Mouse (Mus musculus) forebrain, embryonic 10.5 days (tissue): Measurements from ENCODE around the gene Ggcx. TPM values are rescaled to one million over a fixed set of nuclear protein-coding genes. Genes with fewer than 3 reads are reported as not detected.

ENCODE experiments used
- DNase-seq: peaks from one replicate; pipeline ENCODE4 v3.0.0-alpha.2; 2017; ENCODE audit warnings: low spot score; ENCODE audit errors: extremely low spot score
- H3K27ac ChIP-seq: fragments of 300-500 bp; sonication (generic); 2 replicates; pipeline ENCODE4 v1.5.1; 2016; ENCODE audit warnings: mild to moderate bottlenecking
- H3K27me3 ChIP-seq: fragments of 300-500 bp; sonication (generic); 2 replicates; pipeline ENCODE4 v1.6.1; 2016; ENCODE audit warnings: mild to moderate bottlenecking; ENCODE audit not compliant: poor library complexity, severe bottlenecking
- H3K36me3 ChIP-seq: fragments of 300-500 bp; sonication (generic); replicated peaks from 2 replicates; pipeline ENCODE4 v1.6.1; 2016; ENCODE audit warnings: mild to moderate bottlenecking, moderate library complexity
- H3K4me1 ChIP-seq: fragments of 300-500 bp; sonication (generic); 2 replicates; pipeline ENCODE4 v1.6.1; 2016
- H3K4me3 ChIP-seq: fragments of 300-500 bp; sonication (generic); 2 replicates; pipeline ENCODE4 v1.5.1; 2016; ENCODE audit warnings: mild to moderate bottlenecking, moderate library complexity
- H3K9me3 ChIP-seq: fragments of 300-500 bp; sonication (generic); 2 replicates; pipeline ENCODE4 v1.6.1; 2016; ENCODE audit warnings: mild to moderate bottlenecking, moderate library complexity
- WGBS: fragments of 180-500 bp; shearing (Covaris S2); methylation state at CpG from one replicate; pipeline ENCODE4 v1.1.7; 2016; 5-methylcytosine and 5-hydroxymethylcytosine counted together
- polyA plus RNA-seq: library from polyadenylated mRNA; unstranded; fragments of >200 nt; fragmentation: Nextera tagmentation; extraction: Ambion mirVana; gene quantifications from 2 replicates; pipeline ENCODE4 v1.2.1, GENCODE M21; 2016

Gene Ggcx
- polyA plus RNA-seq, 1 experiment from 2014 or later = 16.8 TPM

DNA sequence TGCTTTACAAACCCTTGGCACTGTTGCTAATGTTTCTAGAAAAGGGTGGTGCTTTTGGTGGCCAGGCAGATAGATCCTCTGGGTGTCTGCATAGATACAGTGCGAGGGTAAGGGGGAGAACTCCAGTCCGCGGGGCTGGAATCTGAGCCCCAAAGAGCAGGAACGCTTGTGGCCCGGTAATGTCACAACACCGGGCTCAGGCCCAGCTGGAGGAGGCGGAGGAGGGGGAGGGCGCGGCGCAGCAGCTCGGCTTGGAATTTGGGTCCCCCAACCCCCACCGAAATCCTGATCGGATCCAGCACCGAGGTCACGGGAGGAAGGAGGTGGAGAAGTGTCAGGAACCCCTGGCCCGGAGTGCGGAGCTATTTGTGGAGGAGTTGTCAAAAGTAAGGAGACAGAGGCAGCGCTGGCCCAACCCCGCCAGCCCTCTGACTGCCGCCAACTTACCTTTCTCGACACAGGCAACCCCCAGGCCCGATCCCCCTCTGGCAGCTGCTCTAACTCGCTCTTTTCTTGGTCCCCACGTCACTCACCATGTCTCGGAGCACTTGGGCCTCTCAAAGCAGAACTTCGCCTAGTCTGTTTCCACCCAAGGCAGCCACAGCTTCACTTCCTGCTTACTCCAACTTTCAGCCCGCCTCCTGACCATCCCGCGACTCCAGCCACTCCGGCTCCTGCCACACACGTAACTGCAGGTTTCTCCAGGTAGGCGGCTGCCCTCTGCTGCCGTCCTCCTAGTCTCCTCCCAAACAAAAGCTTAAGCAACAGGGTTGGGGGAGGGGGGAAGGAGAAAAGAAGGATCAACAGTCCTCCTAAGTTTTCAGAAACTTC, 24.0 kb upstream of the Ggcx start, which contains the start of gene Vamp8:
Gene Vamp8, minus strand, starts transcription at position 763 of the 831 bp plus-strand sequence.
- Histone ChIP-seq H3K36me3 (peaks cover 2% of the 10 kb centered on the region), H3K27me3 (peaks cover 28% of the 10 kb centered on the region; the same call in 1 of the 2 replicates), H3K27ac (peak within 1 kb of the TSS; percentile 84), H3K4me1 (peaks cover 37% of the 10 kb centered on the region), H3K9me3 (no peaks in the 10 kb centered on the region), H3K4me3 (peak within 1 kb of the TSS; percentile 59)
- whole genome bisulfite sequencing = 2% methylated on average over 33 of the region's 33 CpGs
- DNase-seq = peak; percentile 57

GRCm38 (mm10) chr6:72390795-72391521, 23.1 kb upstream of the Ggcx start:
- H3K4me1 ChIP-seq = peaks cover 37% of the 10 kb centered on the region
- H3K27me3 ChIP-seq = peaks cover 28% of the 10 kb centered on the region; the same call in 1 of the 2 replicates
- DNase-seq = no peak
- peak overlapping the region; percentile 59 for H3K4me3 ChIP-seq
- no peaks in the 10 kb centered on the region for H3K9me3 ChIP-seq
- H3K36me3 ChIP-seq = no peaks in the 10 kb centered on the region
- H3K27ac ChIP-seq = peak overlapping the region; percentile 84
- WGBS = 12% methylated on average over 12 of the region's 12 CpGs

GRCm38 (mm10) chr6:72392341-72392740, 21.8 kb upstream of the Ggcx start:
- 83% methylated on average over 5 of the region's 5 CpGs for WGBS
- no peak for DNase-seq
- Histone ChIP-seq H3K27ac (no peak overlapping the region), H3K27me3 (peaks cover 28% of the 10 kb centered on the region; the same call in 1 of the 2 replicates), H3K4me3 (no peak overlapping the region), H3K36me3 (no peaks in the 10 kb centered on the region), H3K9me3 (no peaks in the 10 kb centered on the region), H3K4me1 (peaks cover 37% of the 10 kb centered on the region)

- no peak for DNase-seq
- H3K36me3 ChIP-seq = no peaks in the 10 kb centered on the region
- H3K27me3 ChIP-seq = no peaks in the 10 kb centered on the region
- no peaks in the 10 kb centered on the region for H3K4me1 ChIP-seq
- H3K9me3 ChIP-seq = no peaks in the 10 kb centered on the region
- H3K4me3 ChIP-seq = no peak overlapping the region
- 85% methylated on average over 10 of the region's 10 CpGs for WGBS
- H3K27ac ChIP-seq = no peak overlapping the region
Observed at GRCm38 (mm10) chr6:72396837-72397251, 17.3 kb upstream of the Ggcx start.

- DNase-seq = no peak
- Histone ChIP-seq H3K36me3 (no peaks in the 10 kb centered on the region), H3K27me3 (no peaks in the 10 kb centered on the region)
Observed at GRCm38 (mm10) chr6:72399967-72400366, 14.1 kb upstream of the Ggcx start.

GRCm38 (mm10) chr6:72401875-72402274, 12.2 kb upstream of the Ggcx start:
- Histone ChIP-seq H3K36me3 (no peaks in the 10 kb centered on the region), H3K9me3 (no peaks in the 10 kb centered on the region), H3K27ac (no peak overlapping the region), H3K4me3 (no peak overlapping the region), H3K4me1 (no peaks in the 10 kb centered on the region), H3K27me3 (no peaks in the 10 kb centered on the region)
- WGBS = 29% methylated on average over 7 of the region's 7 CpGs
- DNase-seq = peak; percentile 61

More at GRCm38 (mm10) chr6:72399967-72400366, 14.1 kb upstream of the Ggcx start:
- Histone ChIP-seq H3K4me1 (no peaks in the 10 kb centered on the region), H3K27ac (no peak overlapping the region), H3K4me3 (no peak overlapping the region), H3K9me3 (no peaks in the 10 kb centered on the region)
- 64% methylated on average over 2 of the region's 2 CpGs for WGBS

GRCm38 (mm10) chr6:72405356-72405755, 8.8 kb upstream of the Ggcx start:
- no peaks in the 10 kb centered on the region for H3K36me3 ChIP-seq
- no peak overlapping the region for H3K27ac ChIP-seq
- no peaks in the 10 kb centered on the region for H3K9me3 ChIP-seq
- H3K4me3 ChIP-seq = no peak overlapping the region
- no peak for DNase-seq
- no peaks in the 10 kb centered on the region for H3K27me3 ChIP-seq
- 86% methylated on average over 7 of the region's 7 CpGs for WGBS
- H3K4me1 ChIP-seq = no peaks in the 10 kb centered on the region

- Histone ChIP-seq H3K36me3 (no peaks in the 10 kb centered on the region), H3K4me1 (no peaks in the 10 kb centered on the region), H3K27ac (no peak overlapping the region), H3K9me3 (no peaks in the 10 kb centered on the region), H3K27me3 (no peaks in the 10 kb centered on the region), H3K4me3 (no peak overlapping the region)
- DNase-seq = peak; percentile 87
- WGBS = 2% methylated on average over 5 of the region's 5 CpGs
Observed at GRCm38 (mm10) chr6:72407119-72407518, 7.0 kb upstream of the Ggcx start.

GRCm38 (mm10) chr6:72409567-72409966, 4.5 kb upstream of the Ggcx start:
- Histone ChIP-seq H3K4me1 (peaks cover 11% of the 10 kb centered on the region), H3K9me3 (no peaks in the 10 kb centered on the region), H3K27ac (no peak overlapping the region), H3K27me3 (no peaks in the 10 kb centered on the region), H3K4me3 (no peak overlapping the region), H3K36me3 (no peaks in the 10 kb centered on the region)
- WGBS = 22% methylated on average over 3 of the region's 3 CpGs
- DNase-seq = peak; percentile 44

DNA sequence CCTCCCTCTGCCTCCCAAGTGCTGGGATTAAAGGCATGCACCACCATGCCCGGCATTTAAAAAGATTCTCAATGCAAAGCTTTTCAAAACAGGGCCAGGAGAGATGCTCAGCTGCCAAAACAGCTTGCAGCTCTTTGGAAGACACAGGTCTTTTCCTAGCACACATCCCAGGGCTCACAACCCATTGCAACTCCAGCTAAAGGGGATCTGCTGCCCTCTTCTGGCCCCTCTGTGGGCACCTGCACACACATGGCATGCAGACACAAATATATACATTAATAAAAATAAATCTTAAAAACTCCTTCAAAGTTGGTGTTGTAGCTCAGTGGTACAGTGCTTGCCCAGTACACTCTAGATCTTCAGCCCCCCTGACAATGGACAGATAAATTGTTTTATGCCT, 4.1 kb upstream of the Ggcx start:
- Histone ChIP-seq H3K27me3 (no peaks in the 10 kb centered on the region), H3K36me3 (no peaks in the 10 kb centered on the region), H3K4me1 (peaks cover 15% of the 10 kb centered on the region), H3K4me3 (no peak overlapping the region), H3K9me3 (no peaks in the 10 kb centered on the region), H3K27ac (no peak overlapping the region)
- WGBS = 47% methylated on average over 1 of the region's 1 CpGs
- DNase-seq = no peak

DNA sequence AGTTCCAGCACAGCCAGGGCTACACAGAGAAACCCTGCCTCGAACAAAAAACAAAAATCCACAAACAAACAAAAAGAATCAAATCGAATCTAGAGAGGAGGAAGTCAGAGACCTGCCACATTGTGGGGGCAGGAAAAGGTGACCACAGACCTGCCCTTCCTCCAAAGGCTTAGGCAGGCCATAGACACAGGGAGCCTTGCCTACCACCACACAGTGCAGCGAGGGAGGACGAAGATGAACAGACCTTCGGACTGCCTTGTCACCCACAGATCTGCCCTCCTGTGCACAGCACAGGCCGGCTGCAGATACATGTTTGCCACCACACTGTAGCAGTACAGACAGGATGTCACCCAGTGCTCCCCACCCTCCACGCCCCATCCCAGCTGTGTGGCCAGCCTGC, 3.6 kb upstream of the Ggcx start:
- H3K4me3 ChIP-seq = no peak overlapping the region
- peaks cover 19% of the 10 kb centered on the region for H3K4me1 ChIP-seq
- H3K9me3 ChIP-seq = no peaks in the 10 kb centered on the region
- no peaks in the 10 kb centered on the region for H3K27me3 ChIP-seq
- no peak for DNase-seq
- no peaks in the 10 kb centered on the region for H3K36me3 ChIP-seq
- H3K27ac ChIP-seq = no peak overlapping the region
- WGBS = 88% methylated on average over 7 of the region's 7 CpGs

GRCm38 (mm10) chr6:72415181-72415580, 1.1 kb downstream of the Ggcx start:
- H3K4me3 ChIP-seq = peak overlapping the region; percentile 92
- H3K4me1 ChIP-seq = peaks cover 19% of the 10 kb centered on the region
- no peak for DNase-seq
- WGBS = 88% methylated on average over 5 of the region's 5 CpGs
- peaks cover 29% of the 10 kb centered on the region for H3K36me3 ChIP-seq
- H3K9me3 ChIP-seq = no peaks in the 10 kb centered on the region
- H3K27me3 ChIP-seq = no peaks in the 10 kb centered on the region
- no peak overlapping the region for H3K27ac ChIP-seq
